Mouse (Mus musculus): ENCODE results near the gene Ptch1.

DNA sequence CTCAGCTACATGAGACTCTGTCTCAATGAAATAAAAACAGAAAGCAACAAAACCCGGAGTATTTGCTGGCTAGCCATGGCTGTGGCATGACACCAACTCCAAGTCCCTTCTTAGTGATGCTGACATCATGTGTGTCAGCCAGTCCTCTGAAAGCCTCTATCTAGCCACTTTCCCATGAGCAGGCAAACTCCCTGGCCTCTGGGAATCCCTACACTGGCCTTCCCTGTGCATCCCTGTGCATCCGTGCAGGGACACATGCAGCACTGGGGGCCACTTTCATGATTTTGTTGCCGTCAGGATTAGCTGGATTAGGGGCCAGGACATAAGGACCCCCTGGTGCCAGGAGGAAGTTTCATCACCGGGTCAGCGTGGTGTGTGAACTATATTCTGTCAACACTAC, 20.0 kb downstream of the Ptch1 start:
- TF ChIP-seq CTCF (IDR thresholded peaks at IDR 0.05; ENCODE audit: low read depth) = no peak
- no peak for TF ChIP-seq EP300 (IDR thresholded peaks at IDR 0.05; ENCODE audit: low read depth)

All from liver, postnatal 0 days (tissue).